Mouse (Mus musculus) gastrocnemius, adult 8-10 months (tissue): ENCODE results near the gene Cyp2b9. TPM values are rescaled to one million over a fixed set of nuclear protein-coding genes. Genes with fewer than 3 reads are reported as not detected.
"Not testable (repeated sequence)": the region's sequence is repeated elsewhere in the genome, so short reads cannot be mapped to it uniquely, and the experiment has no call there.

Experiments
- DNase-seq, 2 experiments: peaks; one replicate each; pipeline ENCODE4 v3.0.0; 2022; ENCODE audit warnings: low spot score in 2 of 2
- total RNA-seq, 4 experiments: library from RNA; stranded (reverse); gene quantifications; 2 replicates each; pipeline ENCODE4 v1.2.4; 2022

Gene Cyp2b9
- total RNA-seq = not detected

GRCm38 (mm10) chr7:26173111-26173510 lies at the start of gene Cyp2b9:
Cyp2b9 (plus strand) TSS chr7:26173411.
- DNase-seq = not testable (repeated sequence)

GRCm38 (mm10) chr7:26139623-26140022 lies 33.6 kb upstream of the Cyp2b9 start:
- DNase-seq = not testable (repeated sequence)

- not testable (repeated sequence) for DNase-seq
Observed at GRCm38 (mm10) chr7:26143657-26144056, 29.6 kb upstream of the Cyp2b9 start.

GRCm38 (mm10) chr7:26168765-26169536 lies 4.3 kb upstream of the Cyp2b9 start:
- DNase-seq = not testable (repeated sequence)

- DNase-seq = no peak
Observed at GRCm38 (mm10) chr7:26201083-26201482, 27.9 kb downstream of the Cyp2b9 start.

GRCm38 (mm10) chr7:26260034-26260433 lies 86.8 kb downstream of the Cyp2b9 start, which contains the start of gene Vmn1r184:
Vmn1r184 (plus strand) TSS chr7:26260334.
- DNase-seq = not testable (repeated sequence)

Other genes starting within 250 kb of the Cyp2b9 start
- gene Cyp2b13, start 111.9 kb upstream of the Cyp2b9 start, total RNA-seq = not detected
- not detected for gene Vmn1r184, start 86.9 kb downstream of the Cyp2b9 start, total RNA-seq
- gene Cyp2a4, start 133.8 kb downstream of the Cyp2b9 start, total RNA-seq = not detected
- not detected for gene Nlrp9c, start 230.3 kb downstream of the Cyp2b9 start, total RNA-seq